Mouse (Mus musculus) myocyte (in vitro differentiated cells): ENCODE data around the gene Rbm20. TPM values are rescaled to one million over a fixed set of nuclear protein-coding genes. Genes with fewer than 3 reads are reported as not detected.

Source experiments
- H3K27me3 ChIP-seq: one replicate; pipeline ENCODE4 v1.6.1; 2011; ENCODE audit not compliant: control insufficient read depth, insufficient read depth, insufficient read length
- H3K36me3 ChIP-seq: one replicate; pipeline ENCODE4 v1.6.1; 2011; ENCODE audit not compliant: control insufficient read depth, insufficient read depth
- H3K4me2 ChIP-seq: one replicate; pipeline ENCODE4 v1.6.1; 2011; ENCODE audit warnings: low read depth, control low read depth
- H3K4me3 ChIP-seq: one replicate; pipeline ENCODE4 v1.5.1; 2011; ENCODE audit warnings: mild to moderate bottlenecking, control low read depth, moderate library complexity
- H3K79me2 ChIP-seq: one replicate; pipeline ENCODE4 v1.6.1; 2011; ENCODE audit not compliant: control insufficient read depth, insufficient read depth
- H3ac ChIP-seq: one replicate; pipeline ENCODE4 v1.6.1; 2011; ENCODE audit not compliant: control insufficient read depth, insufficient read length
- CEBPB ChIP-seq: IDR thresholded peaks from 2 replicates; pipeline ENCODE4 v1.6.1; 2011; ENCODE audit warnings: mild to moderate bottlenecking, moderate library complexity; ENCODE audit not compliant: poor library complexity, insufficient read depth, severe bottlenecking
- E2F4 ChIP-seq: IDR thresholded peaks from one replicate; pipeline ENCODE4 v1.6.1; 2011; ENCODE audit warnings: mild to moderate bottlenecking, control low read depth, moderate library complexity; ENCODE audit not compliant: insufficient read depth
- MAX ChIP-seq: IDR thresholded peaks from one replicate; pipeline ENCODE4 v1.6.1; 2011; ENCODE audit warnings: low read depth, mild to moderate bottlenecking, control low read depth
- MYOD1 ChIP-seq, 3 experiments: IDR thresholded peaks; one replicate each; pipeline ENCODE4 v1.6.1; 2011; ENCODE audit warnings: control low read depth in 2 of 3, low read depth in 2 of 3, mild to moderate bottlenecking in 2 of 3, moderate library complexity in 1 of 3; ENCODE audit not compliant: insufficient read length in 2 of 3, control insufficient read depth in 1 of 3
- MYOG ChIP-seq, 3 experiments: IDR thresholded peaks; one replicate each; pipeline ENCODE4 v1.6.1; 2011; ENCODE audit warnings: control low read depth in 2 of 3, low read depth in 2 of 3, mild to moderate bottlenecking in 2 of 3; ENCODE audit not compliant: insufficient read length in 2 of 3, control insufficient read depth in 1 of 3, insufficient read depth in 1 of 3
- POLR2A ChIP-seq: IDR thresholded peaks from one replicate; pipeline ENCODE4 v1.6.1; 2011; ENCODE audit warnings: low read depth, mild to moderate bottlenecking, control low read depth, moderate library complexity; ENCODE audit not compliant: insufficient read length
- POLR2AphosphoS2 ChIP-seq: IDR thresholded peaks from one replicate; pipeline ENCODE4 v1.6.1; 2011; ENCODE audit warnings: low read depth, control low read depth; ENCODE audit not compliant: insufficient read length
- REST ChIP-seq: IDR thresholded peaks from one replicate; pipeline ENCODE4 v1.6.1; 2011; ENCODE audit warnings: mild to moderate bottlenecking, control low read depth, moderate library complexity; ENCODE audit not compliant: insufficient read depth, insufficient read length
- SRF ChIP-seq: IDR thresholded peaks from one replicate; pipeline ENCODE4 v1.6.1; 2011; ENCODE audit warnings: low read depth; ENCODE audit not compliant: control insufficient read depth, insufficient read length
- TCF12 ChIP-seq: IDR thresholded peaks from one replicate; pipeline ENCODE4 v1.6.1; 2011; ENCODE audit warnings: mild to moderate bottlenecking, control low read depth; ENCODE audit not compliant: poor library complexity, insufficient read depth, severe bottlenecking
- TCF3 ChIP-seq: IDR thresholded peaks from one replicate; pipeline ENCODE4 v1.6.1; 2011; ENCODE audit warnings: low read depth, control low read depth; ENCODE audit not compliant: insufficient read length
- USF1 ChIP-seq: IDR thresholded peaks from one replicate; pipeline ENCODE4 v1.6.1; 2011; ENCODE audit warnings: low read depth, mild to moderate bottlenecking, control low read depth, moderate library complexity
- polyA plus RNA-seq: library from polyadenylated mRNA; unstranded; fragments of >200 nt; fragmentation: generic; extraction: Trizol; gene quantifications from one replicate; pipeline ENCODE4 v1.2.1, GENCODE M21; 2012; ENCODE audit warnings: missing spikeins

Gene Rbm20
- polyA plus RNA-seq, 1 experiment: 35.4 TPM

DNA sequence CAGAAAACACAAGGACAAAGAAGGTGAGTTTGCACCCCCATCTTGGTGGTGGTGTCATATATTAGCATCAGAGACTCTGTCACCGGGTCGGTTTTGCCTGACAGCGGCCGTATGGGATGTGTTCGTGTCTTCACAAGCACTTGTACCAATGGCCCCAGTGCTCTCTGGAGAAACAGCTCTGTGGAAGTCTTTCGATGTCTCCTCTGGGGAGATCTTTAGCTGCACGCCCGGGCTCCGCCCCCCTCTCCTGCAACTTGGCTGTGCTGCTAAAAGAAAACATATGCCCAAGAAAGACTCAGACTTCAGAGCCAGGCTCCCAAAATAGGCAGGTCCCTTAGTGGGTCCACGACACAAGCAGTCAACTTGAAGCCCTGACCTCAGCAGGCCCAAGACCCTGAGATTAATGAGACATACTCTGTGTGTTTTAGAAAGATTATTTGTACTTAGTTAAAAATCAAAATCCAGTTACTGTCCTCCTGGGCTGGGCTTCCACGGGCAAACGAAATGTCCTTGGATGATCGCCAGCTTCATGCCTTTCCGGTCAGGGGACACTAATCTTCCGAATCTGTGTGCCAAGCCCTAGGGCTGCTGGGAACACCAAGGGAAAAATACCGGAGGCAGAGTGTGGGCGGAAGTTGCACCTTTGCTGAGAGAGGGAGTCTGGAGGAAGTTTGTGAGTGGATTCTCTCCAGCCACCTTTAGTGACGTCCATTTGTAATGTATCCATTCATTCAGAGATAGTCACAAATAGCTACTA lies 173.2 kb downstream of the Rbm20 start:
- H3K36me3 ChIP-seq: peaks cover 37% of the 10 kb centered on the region
- TF ChIP-seq MYOD1 (IDR thresholded peaks at IDR 0.05; ENCODE audit: control insufficient read depth in 1 of 3, insufficient read length in 2 of 3, low read depth in 2 of 3): no peak
- TF ChIP-seq TCF12: no peak
- no peak for TF ChIP-seq POLR2AphosphoS2
- no peak for TF ChIP-seq MAX
- TF ChIP-seq POLR2A: no peak
- TF ChIP-seq MYOG (IDR thresholded peaks at IDR 0.05; ENCODE audit: control insufficient read depth in 1 of 3, insufficient read depth in 1 of 3, insufficient read length in 2 of 3, low read depth in 2 of 3): no peak
- no peak for TF ChIP-seq USF1
- TF ChIP-seq REST: no peak
- TF ChIP-seq TCF3: no peak
- TF ChIP-seq SRF: no peak
- TF ChIP-seq E2F4: no peak
- TF ChIP-seq CEBPB: no peak
- H3K4me2 ChIP-seq: no peak overlapping the region
- H3K27me3 ChIP-seq: no peaks in the 10 kb centered on the region
- H3ac ChIP-seq: no peak overlapping the region
- H3K79me2 ChIP-seq: no peaks in the 10 kb centered on the region
- H3K4me3 ChIP-seq: no peak overlapping the region

DNA sequence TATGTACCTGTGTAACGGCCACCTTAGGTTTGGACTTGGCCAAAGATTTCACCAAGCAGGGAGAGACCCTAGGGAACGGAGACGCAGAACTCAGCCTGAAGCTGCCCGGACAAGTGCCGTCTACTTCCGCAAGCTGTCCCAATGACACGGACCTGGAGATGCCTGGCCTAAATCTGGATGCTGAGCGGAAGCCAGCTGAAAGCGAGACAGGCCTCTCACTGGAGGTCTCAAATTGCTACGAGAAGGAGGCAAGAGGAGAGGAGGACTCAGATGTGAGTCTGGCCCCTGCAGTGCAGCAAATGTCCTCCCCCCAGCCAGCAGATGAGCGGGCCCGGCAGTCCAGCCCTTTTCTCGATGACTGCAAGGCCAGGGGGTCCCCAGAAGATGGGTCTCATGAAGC lies 174.2 kb downstream of the Rbm20 start:
- Histone ChIP-seq H3K4me2 (no peak overlapping the region), H3ac (no peak overlapping the region), H3K36me3 (peaks cover 43% of the 10 kb centered on the region), H3K4me3 (no peak overlapping the region), H3K27me3 (no peaks in the 10 kb centered on the region), H3K79me2 (no peaks in the 10 kb centered on the region)
- TF ChIP-seq TCF3 (no peak), REST (no peak), MYOD1 (IDR thresholded peaks at IDR 0.05; ENCODE audit: control insufficient read depth in 1 of 3, insufficient read length in 2 of 3, low read depth in 2 of 3) (no peak), MYOG (IDR thresholded peaks at IDR 0.05; ENCODE audit: control insufficient read depth in 1 of 3, insufficient read depth in 1 of 3, insufficient read length in 2 of 3, low read depth in 2 of 3) (no peak), E2F4 (no peak), TCF12 (no peak), CEBPB (no peak), SRF (no peak), POLR2A (no peak), POLR2AphosphoS2 (no peak), MAX (no peak), USF1 (no peak)

DNA sequence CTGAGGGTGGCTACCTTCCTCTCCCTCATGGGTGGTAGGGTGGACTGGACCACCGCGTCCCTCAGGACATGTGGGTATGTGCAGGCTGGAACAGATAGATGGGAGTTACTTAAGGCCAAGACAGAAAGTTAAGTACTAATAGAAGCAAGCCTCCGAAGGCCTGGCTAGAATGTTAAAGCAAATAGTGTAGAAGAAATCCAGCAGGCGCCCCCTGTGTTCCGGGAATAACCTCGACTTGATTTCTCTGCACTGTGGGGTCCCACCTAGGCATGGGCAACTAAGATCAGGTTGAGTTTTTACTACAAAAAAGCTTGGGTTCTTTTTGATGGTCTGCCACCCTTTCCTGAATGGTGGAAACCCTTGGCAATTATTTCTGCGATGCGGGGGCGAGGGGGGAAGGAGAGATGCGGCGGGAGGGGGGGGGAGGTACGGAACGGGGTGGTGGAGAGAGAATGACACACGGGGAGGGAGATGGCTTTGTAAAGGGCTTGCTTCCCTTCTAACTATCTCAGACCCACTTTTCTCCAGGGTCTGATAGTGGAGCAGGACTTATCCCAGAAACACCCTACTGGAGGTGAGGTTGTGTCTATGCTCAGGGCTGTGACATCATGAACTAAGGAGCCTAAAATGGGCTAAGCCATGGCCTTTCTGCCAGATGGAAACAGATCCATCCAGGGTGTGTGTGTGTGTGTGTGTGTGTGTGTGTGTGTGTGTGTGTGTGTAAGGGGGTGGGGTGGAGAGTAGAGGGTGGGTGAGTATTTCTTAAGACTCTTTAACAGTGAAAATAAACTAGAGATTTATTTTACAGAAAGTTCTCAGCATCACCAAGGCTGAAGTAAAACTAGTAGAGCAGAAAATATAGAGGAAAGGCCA lies 175.0 kb downstream of the Rbm20 start:
- Histone ChIP-seq H3K4me2 (no peak overlapping the region), H3K79me2 (no peaks in the 10 kb centered on the region), H3K4me3 (no peak overlapping the region), H3K36me3 (peaks cover 41% of the 10 kb centered on the region), H3ac (no peak overlapping the region), H3K27me3 (no peaks in the 10 kb centered on the region)
- TF ChIP-seq MYOD1 (IDR thresholded peaks at IDR 0.05; ENCODE audit: control insufficient read depth in 1 of 3, insufficient read length in 2 of 3, low read depth in 2 of 3) (no peak), CEBPB (no peak), TCF3 (no peak), REST (no peak), MYOG (IDR thresholded peaks at IDR 0.05; ENCODE audit: control insufficient read depth in 1 of 3, insufficient read depth in 1 of 3, insufficient read length in 2 of 3, low read depth in 2 of 3) (no peak)

DNA sequence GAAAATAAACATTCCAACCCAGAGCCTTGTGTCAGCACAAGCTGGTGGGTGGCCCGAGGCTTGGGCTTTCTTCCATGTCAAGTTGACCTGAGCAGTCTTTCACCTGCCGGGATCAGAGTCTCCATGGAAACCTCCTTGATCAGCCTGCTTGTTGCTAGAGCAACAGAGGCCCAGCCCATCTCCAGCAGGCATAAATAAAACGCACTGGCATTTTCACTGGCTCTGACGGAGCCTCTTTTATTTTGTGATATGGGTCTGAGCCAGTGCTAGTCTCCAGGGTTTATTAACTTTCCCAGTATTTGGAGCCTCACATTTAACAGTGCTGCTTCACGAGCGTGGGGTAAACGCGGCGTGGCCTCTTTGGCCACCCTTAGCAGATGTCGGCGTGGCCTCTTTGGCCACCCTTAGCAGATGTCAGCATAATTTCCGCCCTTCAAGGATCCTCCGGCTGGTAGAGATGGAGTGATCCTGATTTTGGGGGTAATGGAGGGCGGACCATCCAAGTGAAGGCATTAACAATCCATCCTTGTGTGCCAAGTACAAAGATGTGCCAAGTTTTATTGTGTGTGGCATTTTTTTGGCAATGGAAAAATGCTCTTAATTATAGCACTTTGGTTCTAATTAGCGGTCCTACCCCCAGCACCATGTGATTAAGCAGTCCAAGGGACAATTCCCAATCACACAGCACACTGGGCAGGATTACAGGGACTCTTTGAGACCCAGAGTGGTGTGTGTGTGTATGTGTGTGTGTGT lies 175.8 kb downstream of the Rbm20 start:
- H3K36me3 ChIP-seq: peaks cover 41% of the 10 kb centered on the region
- no peaks in the 10 kb centered on the region for H3K79me2 ChIP-seq
- no peak overlapping the region for H3K4me3 ChIP-seq
- H3K27me3 ChIP-seq: no peaks in the 10 kb centered on the region
- TF ChIP-seq TCF12: no peak
- no peak for TF ChIP-seq USF1
- TF ChIP-seq MYOG (IDR thresholded peaks at IDR 0.05; ENCODE audit: control insufficient read depth in 1 of 3, insufficient read depth in 1 of 3, insufficient read length in 2 of 3, low read depth in 2 of 3): no peak
- no peak overlapping the region for H3K4me2 ChIP-seq
- H3ac ChIP-seq: no peak overlapping the region
